Mouse (Mus musculus) ES-Bruce4 (cell line): Measurements from ENCODE around the gene Sft2d1.

ENCODE experiments used
- CTCF ChIP-seq: IDR thresholded peaks from one replicate; pipeline ENCODE4 v1.8.1; 2011; ENCODE audit warnings: low read depth, low read length
- POLR2A ChIP-seq: IDR thresholded peaks from one replicate; pipeline ENCODE4 v1.8.1; 2011; ENCODE audit warnings: low read length; ENCODE audit not compliant: insufficient read depth

GRCm38 (mm10) chr17:8272951-8273350 lies 38.0 kb upstream of the Sft2d1 start:
- TF ChIP-seq CTCF (no peak), POLR2A (no peak)
